ENCODE assay signal across 22 mouse cellular contexts in the genomic region with DNA sequence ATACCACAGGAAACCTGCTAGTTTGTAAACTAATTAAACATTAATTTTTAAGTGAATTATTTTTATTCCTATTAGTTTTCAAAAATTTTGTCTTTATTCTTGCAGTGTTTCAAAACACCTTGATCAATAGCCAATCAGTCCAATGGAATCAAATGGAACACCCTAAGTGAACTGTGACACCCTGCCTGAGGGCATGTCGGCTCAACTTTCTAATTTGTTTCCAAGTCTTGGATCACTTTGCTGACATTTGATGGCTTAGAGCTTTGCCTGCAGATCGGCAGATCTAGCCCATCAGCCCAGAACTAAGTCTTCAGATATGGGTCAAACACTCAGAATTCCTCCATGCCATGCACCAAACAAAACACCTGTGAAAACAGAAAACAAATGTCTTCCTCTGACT. TPM values are rescaled to one million over a fixed set of nuclear protein-coding genes. Genes with fewer than 3 reads are reported as not detected.
"Had no signal": no experiment of that assay in that cellular context is flagged by ENCODE, and none has a peak within 500 bp of the region (broad histone marks: within the 10 kb centered on the region; RNA-seq: fewer than 3 reads in every experiment).

No protein-coding gene starts in this region.

- DNase-seq: retina, postnatal 1 day; right cerebral cortex, adult 18-20 months; right cerebral cortex, postnatal 14 days; right cerebral cortex, postnatal 25 days; right cerebral cortex, postnatal 4 days; spleen, adult 18-20 months; thymus, adult 18-20 months; thymus, adult 2 months; thymus, postnatal 14 days; thymus, postnatal 25 days; thymus, postnatal 36 days; thymus, postnatal 4 days had no signal

- H3K9me3 ChIP-seq: neural tube, embryonic 13.5 days; neural tube, embryonic 15.5 days; stomach, embryonic 15.5 days had no signal

- H3K4me3 ChIP-seq: neural tube, embryonic 13.5 days; neural tube, embryonic 15.5 days; stomach, embryonic 15.5 days had no signal

- H3K36me3 ChIP-seq: neural tube, embryonic 13.5 days; neural tube, embryonic 15.5 days; stomach, embryonic 15.5 days had no signal

- H3K9ac ChIP-seq: neural tube, embryonic 13.5 days; neural tube, embryonic 15.5 days; stomach, embryonic 15.5 days had no signal

- H3K4me2 ChIP-seq: neural tube, embryonic 13.5 days; neural tube, embryonic 15.5 days; stomach, embryonic 15.5 days had no signal

- H3K4me1 ChIP-seq: neural tube, embryonic 13.5 days; neural tube, embryonic 15.5 days; stomach, embryonic 15.5 days had no signal

- H3K27ac ChIP-seq: neural tube, embryonic 13.5 days; neural tube, embryonic 15.5 days; stomach, embryonic 15.5 days; stomach, postnatal 0 days had no signal

- H3K27me3 ChIP-seq: neural tube, embryonic 13.5 days; neural tube, embryonic 15.5 days; stomach, embryonic 15.5 days had no signal

RNA-seq across cellular contexts. Expression of a gene that starts 22.8 kb away (rescaled TPM):
- total RNA-seq: neutrophil, adult 5-6 weeks had no signal
- polyA plus RNA-seq: neural tube, embryonic 13.5 days; neural tube, embryonic 14.5 days; neural tube, embryonic 15.5 days; spleen, adult 2 months; stomach, embryonic 14.5 days; stomach, embryonic 15.5 days; stomach, embryonic 16.5 days; urinary bladder, adult 2 months had no signal
